Comparison of ENCODE assay signal across 1 mouse cellular context in genomic region chr14:51152249-51152870, GRCm38 (mm10).
TF ChIP-seq lines count a peak whose summit lies in the region.

No protein-coding gene starts in this region.

TF ChIP-seq in MEL, 35 proteins besides CTCF, POLR2A, EP300 and RAD21:
- TF ChIP-seq NELFE (IDR thresholded peaks at IDR 0.05; ENCODE audit: low read depth, low read length) (no peak), ETS1 (IDR thresholded peaks at IDR 0.05; ENCODE audit: low read depth, low read length) (no peak), KAT2A (conservative IDR thresholded peaks at IDR 0.05; ENCODE audit: low read depth, low read length) (no peak), ELF1 (IDR thresholded peaks at IDR 0.05; ENCODE audit: low read depth, low read length) (no peak), MAX (IDR thresholded peaks at IDR 0.05; ENCODE audit: low read length) (no peak), GATA1 (IDR thresholded peaks at IDR 0.05; ENCODE audit: low read depth, low read length) (0 out of 2 replicates have a peak, but pooled peaks have one; percentile 8), E2F4 (IDR thresholded peaks at IDR 0.05; ENCODE audit: borderline replicate concordance, low read depth, low read length) (no peak), TCF12 (IDR thresholded peaks at IDR 0.05; ENCODE audit: low read depth, low read length) (peak; percentile 51; the same call in 1 of the 2 replicates), MXI1 (IDR thresholded peaks at IDR 0.05; ENCODE audit: low read depth, low read length) (no peak), ZKSCAN1 (IDR thresholded peaks at IDR 0.05; ENCODE audit: low read depth, low read length) (no peak)
